Mouse (Mus musculus): Measurements from ENCODE around the gene Cntfr. TPM values are rescaled to one million over a fixed set of nuclear protein-coding genes. Genes with fewer than 3 reads are reported as not detected.

Gene Cntfr
- total RNA-seq, 2 experiments from 2014 or later: 96.5 to 98.8 TPM

- Histone ChIP-seq H3K27ac (peak overlapping the region; percentile 84), H3K4me3 (no peak overlapping the region; the same call in 1 of the 2 replicates)
- no peak for TF ChIP-seq CTCF (conservative IDR thresholded peaks at IDR 0.05)
- peak; percentile 47 to 64 for DNase-seq (ENCODE audit: low spot score in 2 of 2)
Observed at GRCm38 (mm10) chr4:41631390-41631789, 65.5 kb downstream of the Cntfr start.

- DNase-seq (ENCODE audit: low spot score in 2 of 2): no peak
- H3K4me3 ChIP-seq: no peak overlapping the region
- TF ChIP-seq CTCF (conservative IDR thresholded peaks at IDR 0.05): no peak
- no peak overlapping the region for H3K27ac ChIP-seq
Observed at GRCm38 (mm10) chr4:41630196-41630595, 66.7 kb downstream of the Cntfr start.

- no peak overlapping the region for H3K4me3 ChIP-seq
- no peak overlapping the region for H3K27ac ChIP-seq
- DNase-seq (ENCODE audit: low spot score in 2 of 2): no peak
- TF ChIP-seq CTCF (conservative IDR thresholded peaks at IDR 0.05): no peak
Observed at GRCm38 (mm10) chr4:41628202-41628927, 68.5 kb downstream of the Cntfr start.

- DNase-seq (ENCODE audit: low spot score in 2 of 2): no peak
- no peak overlapping the region for H3K4me3 ChIP-seq
- H3K27ac ChIP-seq: no peak overlapping the region
- no peak for TF ChIP-seq CTCF (conservative IDR thresholded peaks at IDR 0.05)
Observed at GRCm38 (mm10) chr4:41622071-41622470, 74.8 kb downstream of the Cntfr start.

GRCm38 (mm10) chr4:41618916-41619746 is 77.8 kb downstream of the Cntfr start:
- no peak; the same call in 1 of the 2 replicates for TF ChIP-seq CTCF (conservative IDR thresholded peaks at IDR 0.05)
- Histone ChIP-seq H3K4me3 (no peak overlapping the region), H3K27ac (peak overlapping the region; percentile 47)
- DNase-seq (ENCODE audit: low spot score in 2 of 2): peak; percentile 39 to 63

GRCm38 (mm10) chr4:41615661-41616599 is 81.0 kb downstream of the Cntfr start:
- DNase-seq (ENCODE audit: low spot score in 2 of 2): peak; percentile 71 to 89
- peak; percentile 70 for TF ChIP-seq CTCF (conservative IDR thresholded peaks at IDR 0.05)
- H3K4me3 ChIP-seq: no peak overlapping the region
- peak overlapping the region; percentile 87 for H3K27ac ChIP-seq

- DNase-seq (ENCODE audit: low spot score in 2 of 2): peak; percentile 86 to 89
- peak overlapping the region; percentile 79; the same call in 1 of the 2 replicates for H3K27ac ChIP-seq
- H3K4me3 ChIP-seq: no peak overlapping the region
- peak; percentile 99 for TF ChIP-seq CTCF (conservative IDR thresholded peaks at IDR 0.05)
Observed at GRCm38 (mm10) chr4:41614156-41614555, 82.7 kb downstream of the Cntfr start.

GRCm38 (mm10) chr4:41612166-41612565 is 84.7 kb downstream of the Cntfr start:
- TF ChIP-seq CTCF (conservative IDR thresholded peaks at IDR 0.05): no peak
- no peak for DNase-seq (ENCODE audit: low spot score in 2 of 2)

GRCm38 (mm10) chr4:41610594-41610980 is 86.3 kb downstream of the Cntfr start:
- H3K27ac ChIP-seq: no peak overlapping the region
- no peak for TF ChIP-seq CTCF (conservative IDR thresholded peaks at IDR 0.05)
- DNase-seq (ENCODE audit: low spot score in 2 of 2): no peak
- H3K4me3 ChIP-seq: no peak overlapping the region

More at GRCm38 (mm10) chr4:41612166-41612565, 84.7 kb downstream of the Cntfr start:
- H3K27ac ChIP-seq: 0 out of 2 replicates have a peak overlapping the region, but pooled peaks have one; percentile 39
- no peak overlapping the region for H3K4me3 ChIP-seq

- DNase-seq (ENCODE audit: low spot score in 2 of 2): peak; percentile 25 to 40
- TF ChIP-seq CTCF (conservative IDR thresholded peaks at IDR 0.05): peak; percentile 60
- Histone ChIP-seq H3K27ac (0 out of 2 replicates have a peak overlapping the region, but pooled peaks have one; percentile 28), H3K4me3 (no peak overlapping the region)
Observed at GRCm38 (mm10) chr4:41609681-41610593, 87.0 kb downstream of the Cntfr start.

Other genes starting within 250 kb of the Cntfr start
- gene Kif24, start 232.2 kb downstream of the Cntfr start, total RNA-seq (2021): 1 to 10 TPM; 1.2 to 1.3 TPM
- 10 to 100 TPM; 29.3 to 30.4 TPM for gene Nudt2, start 231.9 kb downstream of the Cntfr start, total RNA-seq (2021)
- 10 to 100 TPM; 31.4 to 31.8 TPM for gene AI464131, start 194.0 kb downstream of the Cntfr start, total RNA-seq (2021)
- gene 1110017D15Rik, start 179.8 kb downstream of the Cntfr start, total RNA-seq (2021): 1 to 10 TPM; 4.5 to 6.1 TPM
- gene Fam219a, start 127.6 kb downstream of the Cntfr start, total RNA-seq (2021): 100 to 1,000 TPM; 153 to 157 TPM
- gene Dnaic1, start 127.3 kb downstream of the Cntfr start, total RNA-seq (2021): 1 to 10 TPM; 7.7 to 8.3 TPM
- 10 to 100 TPM; 59.7 to 62.0 TPM for gene Enho, start 56.8 kb downstream of the Cntfr start, total RNA-seq (2021)
- gene Il11ra1, start 2.9 kb upstream of the Cntfr start, total RNA-seq (2021): 10 to 100 TPM; 39.1 to 43.3 TPM
- gene Rpp25l, start 16.4 kb upstream of the Cntfr start, total RNA-seq (2021): 10 to 100 TPM; 29.4 to 31.0 TPM
- gene Dctn3, start 26.1 kb upstream of the Cntfr start, total RNA-seq (2021): 100 to 1,000 TPM; 136 to 153 TPM
- not detected for gene Arid3c, start 34.1 kb upstream of the Cntfr start, total RNA-seq (2021)
- gene Galt, start 58.1 kb upstream of the Cntfr start, total RNA-seq (2021): 10 to 100 TPM; 52.1 to 67.7 TPM
- 10 to 100 TPM; 40.4 to 42.9 TPM for gene Sigmar1, start 59.1 kb upstream of the Cntfr start, total RNA-seq (2021)
- 100 to 1,000 TPM; 140 to 143 TPM for gene Ccl27a, start 77.2 kb upstream of the Cntfr start, total RNA-seq (2021)
- gene Gm21541, start 206.5 kb upstream of the Cntfr start, total RNA-seq (2021): not detected
- gene Gm20878, start 244.5 kb upstream of the Cntfr start, total RNA-seq (2021): 10 to 100 TPM; 19.2 to 19.4 TPM